Mouse (Mus musculus): ENCODE measurements at regions not wholly inside any gene's neighbourhood (a gene's known extent, or its start where the extent isn't known, plus 50 kb on each side); places are given as distances from the start of the nearest gene placed in this dataset.

GRCm38 (mm10) chr6:93353353-93354125 is 410.2 kb upstream of the Adamts9 start:
- WGBS: 85% methylated on average over 12 of the region's 12 CpGs
- Histone ChIP-seq H3K27me3 (no peaks in the 10 kb centered on the region), H3K4me3 (no peak overlapping the region)

GRCm38 (mm10) chr6:93349936-93350700 is 406.8 kb upstream of the Adamts9 start:
- Histone ChIP-seq H3K4me3 (no peak overlapping the region), H3K27ac (replicated peaks) (no peak overlapping the region), H3K4me1 (replicated peaks) (peaks cover 4% of the 10 kb centered on the region; the same call in 1 of the 2 replicates), H3K9me3 (no peaks in the 10 kb centered on the region), H3K9ac (no peak overlapping the region), H3K27me3 (no peaks in the 10 kb centered on the region), H3K36me3 (no peaks in the 10 kb centered on the region), H3K4me2 (no peak overlapping the region)
- 61% methylated on average over 7 of the region's 7 CpGs for WGBS
- no peak for ATAC-seq (ENCODE audit: low read depth)

More at GRCm38 (mm10) chr6:93353353-93354125, 410.2 kb upstream of the Adamts9 start:
- no peaks in the 10 kb centered on the region for H3K9me3 ChIP-seq
- H3K27ac ChIP-seq (replicated peaks): no peak overlapping the region
- peaks cover 4% of the 10 kb centered on the region; the same call in 1 of the 2 replicates for H3K4me1 ChIP-seq (replicated peaks)
- H3K4me2 ChIP-seq: no peak overlapping the region
- ATAC-seq (ENCODE audit: low read depth): no peak
- no peak overlapping the region for H3K9ac ChIP-seq
- no peaks in the 10 kb centered on the region for H3K36me3 ChIP-seq

- Histone ChIP-seq H3K4me1 (replicated peaks) (peaks cover 4% of the 10 kb centered on the region; the same call in 1 of the 2 replicates), H3K4me2 (no peak overlapping the region), H3K4me3 (no peak overlapping the region), H3K9me3 (no peaks in the 10 kb centered on the region), H3K9ac (no peak overlapping the region), H3K36me3 (no peaks in the 10 kb centered on the region), H3K27me3 (no peaks in the 10 kb centered on the region), H3K27ac (replicated peaks) (no peak overlapping the region)
- ATAC-seq (ENCODE audit: low read depth): no peak
- WGBS: 86% methylated on average over 3 of the region's 3 CpGs
These were observed 404.8 kb upstream of the Adamts9 start for GRCm38 (mm10) chr6:93348141-93348540.

GRCm38 (mm10) chr6:93328683-93329082 is 385.4 kb upstream of the Adamts9 start:
- no peaks in the 10 kb centered on the region; the same call in 1 of the 2 replicates for H3K4me1 ChIP-seq (replicated peaks)
- no peak overlapping the region for H3K27ac ChIP-seq (replicated peaks)
- H3K4me2 ChIP-seq: no peak overlapping the region
- WGBS: 90% methylated on average over 2 of the region's 2 CpGs
- no peak overlapping the region for H3K4me3 ChIP-seq
- H3K27me3 ChIP-seq: peaks cover 4% of the 10 kb centered on the region; the same call in 1 of the 2 replicates
- no peak for ATAC-seq (ENCODE audit: low read depth)
- no peaks in the 10 kb centered on the region for H3K9me3 ChIP-seq
- no peak overlapping the region for H3K9ac ChIP-seq
- no peaks in the 10 kb centered on the region for H3K36me3 ChIP-seq

GRCm38 (mm10) chr6:93327930-93328329 is 384.6 kb upstream of the Adamts9 start:
- no peaks in the 10 kb centered on the region; the same call in 1 of the 2 replicates for H3K4me1 ChIP-seq (replicated peaks)
- ATAC-seq (ENCODE audit: low read depth): peak; percentile 75; the same call in 1 of the 2 replicates
- no peak overlapping the region for H3K27ac ChIP-seq (replicated peaks)
- peaks cover 4% of the 10 kb centered on the region; the same call in 1 of the 2 replicates for H3K27me3 ChIP-seq
- H3K9me3 ChIP-seq: no peaks in the 10 kb centered on the region
- WGBS: 53% methylated on average over 1 of the region's 1 CpGs
- H3K4me2 ChIP-seq: no peak overlapping the region
- H3K36me3 ChIP-seq: no peaks in the 10 kb centered on the region
- no peak overlapping the region for H3K4me3 ChIP-seq
- H3K9ac ChIP-seq: no peak overlapping the region

GRCm38 (mm10) chr6:93323881-93324280 is 380.6 kb upstream of the Adamts9 start:
- H3K27ac ChIP-seq (replicated peaks): no peak overlapping the region
- no peaks in the 10 kb centered on the region for H3K36me3 ChIP-seq
- no peaks in the 10 kb centered on the region; the same call in 1 of the 2 replicates for H3K4me1 ChIP-seq (replicated peaks)
- no peak overlapping the region for H3K9ac ChIP-seq
- no peak overlapping the region for H3K4me2 ChIP-seq
- no peaks in the 10 kb centered on the region for H3K9me3 ChIP-seq
- no peak for ATAC-seq (ENCODE audit: low read depth)
- H3K4me3 ChIP-seq: no peak overlapping the region
- WGBS: 69% methylated on average over 3 of the region's 3 CpGs
- peaks cover 12% of the 10 kb centered on the region for H3K27me3 ChIP-seq

GRCm38 (mm10) chr6:93314625-93315024 is 371.3 kb upstream of the Adamts9 start:
- H3K9ac ChIP-seq: no peak overlapping the region
- H3K4me3 ChIP-seq: no peak overlapping the region
- no peaks in the 10 kb centered on the region for H3K36me3 ChIP-seq
- H3K27ac ChIP-seq (replicated peaks): no peak overlapping the region
- no peak for ATAC-seq (ENCODE audit: low read depth)
- no peaks in the 10 kb centered on the region for H3K27me3 ChIP-seq
- no peaks in the 10 kb centered on the region for H3K4me1 ChIP-seq (replicated peaks)
- 60% methylated on average over 5 of the region's 5 CpGs for whole genome bisulfite sequencing
- no peak overlapping the region for H3K4me2 ChIP-seq
- no peaks in the 10 kb centered on the region for H3K9me3 ChIP-seq

GRCm38 (mm10) chr6:93305176-93305575 is 361.9 kb upstream of the Adamts9 start:
- 50% methylated on average over 2 of the region's 2 CpGs for WGBS
- Histone ChIP-seq H3K4me2 (no peak overlapping the region), H3K9ac (no peak overlapping the region), H3K27ac (replicated peaks) (no peak overlapping the region), H3K9me3 (no peaks in the 10 kb centered on the region), H3K4me3 (no peak overlapping the region), H3K36me3 (no peaks in the 10 kb centered on the region), H3K4me1 (replicated peaks) (no peaks in the 10 kb centered on the region), H3K27me3 (no peaks in the 10 kb centered on the region)
- no peak for ATAC-seq (ENCODE audit: low read depth)

- Histone ChIP-seq H3K4me1 (replicated peaks) (peaks cover 20% of the 10 kb centered on the region), H3K9me3 (peaks cover 4% of the 10 kb centered on the region; the same call in 1 of the 2 replicates), H3K27me3 (no peaks in the 10 kb centered on the region), H3K27ac (replicated peaks) (peak overlapping the region; percentile 28; the same call in 1 of the 2 replicates), H3K4me3 (no peak overlapping the region), H3K36me3 (no peaks in the 10 kb centered on the region), H3K4me2 (0 out of 2 replicates have a peak overlapping the region, but pooled peaks have one; percentile 9), H3K9ac (no peak overlapping the region)
- ATAC-seq (ENCODE audit: low read depth): peak; percentile 61; the same call in 1 of the 2 replicates
- 17% methylated on average over 6 of the region's 6 CpGs for WGBS
These were observed 354.7 kb upstream of the Adamts9 start for GRCm38 (mm10) chr6:93297975-93298374.

GRCm38 (mm10) chr6:93291711-93292110 is 348.4 kb upstream of the Adamts9 start:
- WGBS: 74% methylated on average over 1 of the region's 1 CpGs
- H3K27ac ChIP-seq (replicated peaks): no peak overlapping the region
- peaks cover 4% of the 10 kb centered on the region; the same call in 1 of the 2 replicates for H3K9me3 ChIP-seq
- H3K4me1 ChIP-seq (replicated peaks): no peaks in the 10 kb centered on the region
- H3K4me3 ChIP-seq: no peak overlapping the region
- no peak overlapping the region for H3K4me2 ChIP-seq
- H3K27me3 ChIP-seq: no peaks in the 10 kb centered on the region
- ATAC-seq (ENCODE audit: low read depth): no peak
- no peak overlapping the region for H3K9ac ChIP-seq
- no peaks in the 10 kb centered on the region for H3K36me3 ChIP-seq

GRCm38 (mm10) chr6:93288421-93288820 is 345.1 kb upstream of the Adamts9 start:
- no peak for ATAC-seq (ENCODE audit: low read depth)

GRCm38 (mm10) chr6:93285796-93286195 is 342.5 kb upstream of the Adamts9 start:
- Histone ChIP-seq H3K4me2 (no peak overlapping the region), H3K9ac (no peak overlapping the region), H3K9me3 (no peaks in the 10 kb centered on the region), H3K27ac (replicated peaks) (no peak overlapping the region), H3K4me3 (no peak overlapping the region), H3K27me3 (no peaks in the 10 kb centered on the region), H3K36me3 (no peaks in the 10 kb centered on the region), H3K4me1 (replicated peaks) (no peaks in the 10 kb centered on the region)
- 88% methylated on average over 2 of the region's 2 CpGs for WGBS
- ATAC-seq (ENCODE audit: low read depth): no peak

More at GRCm38 (mm10) chr6:93288421-93288820, 345.1 kb upstream of the Adamts9 start:
- peaks cover under 1% of the 10 kb centered on the region; the same call in 1 of the 2 replicates for H3K9me3 ChIP-seq
- H3K4me3 ChIP-seq: no peak overlapping the region
- H3K27ac ChIP-seq (replicated peaks): no peak overlapping the region
- 68% methylated on average over 4 of the region's 4 CpGs for WGBS
- no peak overlapping the region for H3K4me2 ChIP-seq
- H3K4me1 ChIP-seq (replicated peaks): no peaks in the 10 kb centered on the region
- H3K9ac ChIP-seq: no peak overlapping the region
- no peaks in the 10 kb centered on the region for H3K27me3 ChIP-seq
- no peaks in the 10 kb centered on the region for H3K36me3 ChIP-seq

Measured in neural tube, embryonic 13.5 days (tissue).